Mouse (Mus musculus) midbrain, embryonic 13.5 days (tissue): ENCODE measurements around the gene Vsx1. TPM values are rescaled to one million over a fixed set of nuclear protein-coding genes. Genes with fewer than 3 reads are reported as not detected.

ENCODE experiments used
- ATAC-seq: fragments of 200-750 bp; cut with Nextera tagmentation; 2 replicates; pipeline ENCODE4 v1.8.0; 2017; ENCODE audit warnings: mild to moderate bottlenecking, moderate TSS enrichment, moderate library complexity
- H3K27ac ChIP-seq: fragments of 300-500 bp; sonication (generic); 2 replicates; pipeline ENCODE4 v1.5.1; 2015; ENCODE audit warnings: inconsistent platforms, mild to moderate bottlenecking, moderate library complexity
- H3K27me3 ChIP-seq: fragments of 300-500 bp; sonication (generic); 2 replicates; pipeline ENCODE4 v1.6.1; 2015; ENCODE audit warnings: mild to moderate bottlenecking, inconsistent platforms
- H3K36me3 ChIP-seq: fragments of 300-500 bp; sonication (generic); 2 replicates; pipeline ENCODE4 v1.6.1; 2015; ENCODE audit warnings: mild to moderate bottlenecking, inconsistent platforms
- H3K4me1 ChIP-seq: fragments of 300-500 bp; sonication (generic); replicated peaks from 2 replicates; pipeline ENCODE4 v1.6.1; 2015; ENCODE audit warnings: inconsistent platforms
- H3K4me2 ChIP-seq: fragments of 300-500 bp; sonication (generic); replicated peaks from 2 replicates; pipeline ENCODE4 v1.6.1; 2015; ENCODE audit warnings: moderate library complexity, mild to moderate bottlenecking, inconsistent platforms
- H3K4me3 ChIP-seq: fragments of 300-500 bp; sonication (generic); replicated peaks from 2 replicates; pipeline ENCODE4 v1.5.1; 2015; ENCODE audit warnings: mild to moderate bottlenecking, inconsistent platforms
- H3K9ac ChIP-seq: fragments of 300-500 bp; sonication (generic); replicated peaks from 2 replicates; pipeline ENCODE4 v1.6.1; 2015; ENCODE audit warnings: mild to moderate bottlenecking, inconsistent platforms
- H3K9me3 ChIP-seq: fragments of 300-500 bp; sonication (generic); 2 replicates; pipeline ENCODE4 v1.6.1; 2016; ENCODE audit warnings: mild to moderate bottlenecking, inconsistent platforms
- WGBS: fragments of 180-500 bp; shearing (Covaris S2); methylation state at CpG from one replicate; pipeline ENCODE4 v1.1.7; 2015; 5-methylcytosine and 5-hydroxymethylcytosine counted together
- polyA plus RNA-seq: library from polyadenylated mRNA; unstranded; fragments of >200 nt; fragmentation: Nextera tagmentation; extraction: Ambion mirVana; gene quantifications from 2 replicates; pipeline ENCODE4 v1.2.1, GENCODE M21; 2015

The Vsx1 gene
- polyA plus RNA-seq, 1 experiment from 2014 or later = 0.23 TPM

DNA sequence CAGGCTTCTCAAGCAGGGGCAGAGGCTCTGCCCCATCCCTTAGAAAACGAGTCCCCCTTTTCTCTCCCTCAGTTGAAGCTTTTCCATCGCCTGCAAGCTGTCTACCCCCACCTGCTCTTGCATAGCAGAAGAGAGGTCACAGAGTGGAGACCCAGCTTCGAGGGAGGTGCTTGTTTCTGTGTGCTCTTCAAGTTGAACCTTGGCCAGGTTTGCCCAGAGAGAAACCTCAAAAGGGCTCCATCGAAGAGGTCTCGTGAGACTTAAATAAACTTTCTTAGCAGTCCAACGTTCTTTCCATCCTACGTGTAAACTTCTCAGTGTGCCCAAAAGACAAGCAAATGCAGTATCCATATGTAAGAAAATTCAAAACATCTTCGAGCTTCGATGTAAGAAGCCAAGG, 37.8 kb downstream of the Vsx1 start:
- H3K36me3 ChIP-seq = peaks cover 4% of the 10 kb centered on the region; the same call in 1 of the 2 replicates
- H3K9me3 ChIP-seq = no peaks in the 10 kb centered on the region
- H3K4me1 ChIP-seq = peaks cover 42% of the 10 kb centered on the region
- no peaks in the 10 kb centered on the region for H3K27me3 ChIP-seq
- no peak overlapping the region for H3K4me3 ChIP-seq
- H3K4me2 ChIP-seq = no peak overlapping the region
- WGBS = 69% methylated on average over 9 of the region's 9 CpGs
- H3K9ac ChIP-seq = no peak overlapping the region
- no peak for ATAC-seq
- H3K27ac ChIP-seq = 0 out of 2 replicates have a peak overlapping the region, but pooled peaks have one; percentile 53

DNA sequence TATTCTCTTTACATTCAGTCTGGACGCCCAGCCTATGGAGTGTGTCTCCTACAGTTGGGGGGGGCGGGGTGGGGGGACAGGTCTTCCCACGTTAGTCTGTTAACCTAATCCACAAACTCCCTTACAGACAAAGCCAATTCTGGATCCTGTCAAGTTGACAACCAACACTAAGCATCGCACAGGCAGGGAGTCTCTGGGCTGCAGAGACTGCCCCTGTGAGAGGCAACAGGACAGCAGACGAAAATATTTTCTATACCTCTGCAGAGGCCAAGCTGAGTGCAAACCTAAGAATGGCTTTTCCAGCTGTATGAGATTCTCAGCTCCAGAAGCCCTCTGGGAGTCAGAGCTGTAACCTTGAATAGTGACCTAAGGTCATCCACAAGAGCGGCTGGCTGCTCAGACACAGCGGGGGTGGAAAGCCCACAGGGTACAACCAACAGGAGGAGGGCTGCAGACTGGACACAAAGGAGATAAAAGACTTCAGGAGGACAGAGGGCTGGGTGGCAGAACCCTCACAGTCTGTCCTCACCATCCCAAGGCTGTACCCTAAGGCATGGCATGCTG, 38.6 kb downstream of the Vsx1 start:
- Histone ChIP-seq H3K4me2 (0 out of 2 replicates have a peak overlapping the region, but pooled peaks have one; percentile 0), H3K27ac (peak overlapping the region; percentile 53), H3K4me1 (peaks cover 42% of the 10 kb centered on the region), H3K4me3 (no peak overlapping the region), H3K9me3 (no peaks in the 10 kb centered on the region), H3K27me3 (no peaks in the 10 kb centered on the region), H3K9ac (peak overlapping the region; percentile 28; the same call in 1 of the 2 replicates), H3K36me3 (peaks cover 4% of the 10 kb centered on the region; the same call in 1 of the 2 replicates)
- ATAC-seq = peak; percentile 68
- WGBS = 10% methylated on average over 7 of the region's 7 CpGs

DNA sequence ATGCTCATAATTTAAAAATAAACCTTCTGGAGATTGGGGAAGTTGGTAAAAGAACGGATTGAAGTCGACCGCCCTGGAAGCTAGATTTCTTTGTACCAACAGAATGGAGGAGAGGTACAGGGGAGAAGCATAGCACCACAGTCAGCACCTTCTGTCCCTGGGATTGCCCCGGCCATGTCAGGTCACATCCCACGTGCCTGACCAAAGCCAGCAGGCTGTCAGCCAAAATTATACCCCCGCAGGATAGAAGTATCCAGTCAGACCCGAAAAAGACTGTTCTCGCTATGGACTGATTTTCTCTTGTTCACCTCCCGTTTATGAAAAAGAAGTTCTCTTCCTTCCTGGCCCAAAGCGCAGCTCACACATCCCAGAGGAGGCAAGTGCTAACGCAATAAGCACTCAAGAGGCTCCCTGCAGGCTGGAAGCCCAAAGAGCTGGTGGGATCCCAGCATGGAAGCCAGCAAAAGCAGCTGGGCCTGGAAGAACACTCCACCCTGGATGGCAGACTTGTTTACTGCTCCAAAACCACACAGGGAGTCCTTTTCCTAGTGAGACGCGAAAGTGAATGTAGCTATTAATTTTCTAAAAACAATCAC, 40.8 kb downstream of the Vsx1 start:
- Histone ChIP-seq H3K4me3 (no peak overlapping the region), H3K4me1 (peaks cover 46% of the 10 kb centered on the region), H3K9ac (no peak overlapping the region), H3K4me2 (no peak overlapping the region), H3K9me3 (no peaks in the 10 kb centered on the region), H3K27ac (no peak overlapping the region; the same call in 1 of the 2 replicates), H3K36me3 (no peaks in the 10 kb centered on the region), H3K27me3 (no peaks in the 10 kb centered on the region)
- ATAC-seq = no peak
- WGBS = 63% methylated on average over 13 of the region's 13 CpGs

DNA sequence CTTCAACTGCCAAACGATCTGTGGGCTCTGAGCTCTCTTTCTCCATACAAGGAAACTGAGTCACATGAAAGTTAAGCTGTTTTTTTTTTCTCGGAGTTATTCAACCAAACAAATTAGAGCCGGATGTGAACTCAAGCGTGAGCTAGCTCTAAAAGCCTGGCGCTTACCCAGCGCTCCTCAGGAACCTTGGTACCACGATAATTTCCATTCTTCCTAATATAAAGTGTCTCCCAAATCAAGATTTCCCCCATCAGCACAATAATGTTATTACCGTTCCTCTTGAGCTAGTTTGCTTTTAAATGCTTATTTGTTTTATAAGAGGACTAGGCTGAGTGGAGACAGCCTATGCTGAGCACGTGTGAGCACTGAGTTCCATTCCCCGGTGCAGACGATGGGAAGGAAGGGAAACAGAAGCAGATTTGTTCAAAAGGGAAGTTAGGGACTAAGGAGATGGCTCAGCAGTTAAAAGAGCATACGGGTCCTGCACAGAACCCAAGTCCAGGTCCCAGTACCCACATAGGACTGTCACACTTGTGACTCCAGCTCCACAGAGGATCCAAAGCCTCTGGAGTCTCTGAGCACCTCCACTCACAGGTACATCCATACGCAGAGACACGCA, 41.4 kb downstream of the Vsx1 start:
- no peak overlapping the region for H3K4me2 ChIP-seq
- 66% methylated on average over 14 of the region's 14 CpGs for WGBS
- H3K36me3 ChIP-seq = no peaks in the 10 kb centered on the region
- no peak overlapping the region for H3K9ac ChIP-seq
- no peak for ATAC-seq
- peaks cover 47% of the 10 kb centered on the region for H3K4me1 ChIP-seq
- no peak overlapping the region for H3K4me3 ChIP-seq
- no peak overlapping the region for H3K27ac ChIP-seq
- no peaks in the 10 kb centered on the region for H3K9me3 ChIP-seq
- no peaks in the 10 kb centered on the region for H3K27me3 ChIP-seq

DNA sequence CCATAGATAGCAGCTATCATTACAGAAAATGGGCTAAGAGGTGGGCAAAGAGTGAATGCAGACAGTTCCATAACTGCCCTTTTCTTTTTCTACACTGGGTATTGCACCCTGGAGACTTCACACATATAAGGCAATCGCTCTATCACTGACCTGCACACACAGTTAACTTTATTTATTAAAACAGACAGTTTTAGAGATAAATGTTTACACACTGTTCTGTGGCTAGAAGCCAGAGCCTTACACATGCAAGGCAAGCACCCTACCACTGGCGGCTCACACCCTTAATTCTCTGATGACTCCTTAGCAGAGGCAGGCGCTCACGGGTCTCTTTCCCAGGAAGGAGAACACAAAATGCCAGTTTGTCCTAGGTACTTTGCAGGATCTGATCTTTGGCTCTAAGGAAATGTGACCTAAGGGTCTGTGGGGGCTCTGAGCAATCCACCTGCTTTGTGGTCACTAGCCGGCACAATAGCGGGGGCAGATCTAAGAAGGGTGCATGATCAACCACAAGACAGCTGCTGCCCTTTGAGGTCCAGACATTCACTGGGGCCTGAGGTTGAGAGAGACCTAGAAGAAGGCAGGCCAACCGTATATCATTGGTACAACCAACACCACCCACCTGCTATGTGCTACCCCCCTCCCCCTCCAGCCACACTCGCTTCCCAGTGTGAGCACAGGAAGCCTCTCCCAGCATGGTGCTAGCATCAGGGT, 42.6 kb downstream of the Vsx1 start:
- ATAC-seq = no peak
- H3K27ac ChIP-seq = no peak overlapping the region

DNA sequence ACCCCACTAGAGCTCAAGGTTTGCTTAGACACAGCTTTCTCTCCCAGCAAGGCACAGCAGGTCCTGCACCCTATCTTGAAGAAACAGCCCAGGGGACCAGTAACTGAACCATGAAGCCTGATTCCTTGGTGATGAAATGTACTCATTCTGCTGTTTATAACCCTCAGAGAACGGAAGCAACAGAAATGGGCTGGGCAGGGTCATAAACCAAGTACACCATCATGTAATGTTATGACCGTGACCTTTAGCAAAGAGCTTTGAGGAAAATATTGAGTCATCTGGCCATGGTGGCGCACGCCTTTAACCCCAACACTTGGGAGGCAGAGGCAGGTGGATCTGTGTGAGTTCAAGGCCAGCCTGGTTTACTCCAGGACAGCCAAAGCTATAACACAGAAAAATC, 43.9 kb downstream of the Vsx1 start:
- 92% methylated on average over 4 of the region's 4 CpGs for WGBS
- Histone ChIP-seq H3K27me3 (no peaks in the 10 kb centered on the region), H3K9me3 (no peaks in the 10 kb centered on the region), H3K9ac (no peak overlapping the region), H3K4me3 (no peak overlapping the region), H3K36me3 (peaks cover 9% of the 10 kb centered on the region; the same call in 1 of the 2 replicates), H3K4me2 (no peak overlapping the region), H3K27ac (peak overlapping the region; percentile 89), H3K4me1 (peaks cover 38% of the 10 kb centered on the region)
- ATAC-seq = no peak

More for the DNA sequence above, 42.6 kb downstream of the Vsx1 start:
- H3K4me1 ChIP-seq = peaks cover 52% of the 10 kb centered on the region
- H3K9me3 ChIP-seq = no peaks in the 10 kb centered on the region
- WGBS = 90% methylated on average over 8 of the region's 8 CpGs
- no peak overlapping the region for H3K4me3 ChIP-seq
- peaks cover 6% of the 10 kb centered on the region; the same call in 1 of the 2 replicates for H3K36me3 ChIP-seq
- H3K4me2 ChIP-seq = no peak overlapping the region
- no peaks in the 10 kb centered on the region for H3K27me3 ChIP-seq
- H3K9ac ChIP-seq = no peak overlapping the region

DNA sequence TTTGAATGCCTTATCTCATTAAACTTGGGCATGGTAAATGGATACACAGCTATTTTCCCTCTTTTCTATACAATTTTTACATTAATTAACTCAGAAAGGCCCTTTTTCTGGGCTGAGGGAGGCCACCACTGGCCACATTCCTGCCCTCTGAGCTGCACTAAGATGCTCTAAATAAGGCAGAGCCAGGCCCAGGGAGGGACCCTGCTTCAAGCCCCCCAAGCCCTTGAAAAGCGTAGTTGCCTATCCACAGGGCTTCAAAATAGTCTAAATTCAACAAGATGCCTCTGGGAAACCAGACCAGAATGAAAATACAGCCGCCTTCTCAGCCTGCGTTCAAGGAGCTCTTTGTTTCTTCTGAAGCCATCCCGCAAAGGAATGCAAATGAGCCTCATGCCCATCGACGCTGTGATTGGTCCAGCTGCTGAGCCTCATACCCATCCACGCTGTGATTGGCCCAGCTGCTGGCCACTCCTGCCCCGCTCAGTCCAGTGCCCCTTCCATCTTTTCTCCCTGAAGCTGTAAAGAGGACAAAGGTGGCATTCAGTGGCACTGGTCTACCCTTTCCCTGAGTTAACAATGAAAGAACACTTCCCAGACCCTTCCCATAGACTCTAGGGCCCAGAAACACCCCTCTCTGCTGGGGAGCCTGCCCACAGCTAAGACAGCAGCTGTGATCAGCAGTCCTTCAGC, 45.3 kb downstream of the Vsx1 start:
- Histone ChIP-seq H3K27ac (peak overlapping the region; percentile 89), H3K9ac (no peak overlapping the region), H3K4me1 (peaks cover 26% of the 10 kb centered on the region), H3K9me3 (no peaks in the 10 kb centered on the region), H3K4me3 (no peak overlapping the region), H3K36me3 (peaks cover 16% of the 10 kb centered on the region; the same call in 1 of the 2 replicates), H3K27me3 (no peaks in the 10 kb centered on the region), H3K4me2 (0 out of 2 replicates have a peak overlapping the region, but pooled peaks have one; percentile 7)
- peak; percentile 99 for ATAC-seq
- 38% methylated on average over 8 of the region's 8 CpGs for WGBS

DNA sequence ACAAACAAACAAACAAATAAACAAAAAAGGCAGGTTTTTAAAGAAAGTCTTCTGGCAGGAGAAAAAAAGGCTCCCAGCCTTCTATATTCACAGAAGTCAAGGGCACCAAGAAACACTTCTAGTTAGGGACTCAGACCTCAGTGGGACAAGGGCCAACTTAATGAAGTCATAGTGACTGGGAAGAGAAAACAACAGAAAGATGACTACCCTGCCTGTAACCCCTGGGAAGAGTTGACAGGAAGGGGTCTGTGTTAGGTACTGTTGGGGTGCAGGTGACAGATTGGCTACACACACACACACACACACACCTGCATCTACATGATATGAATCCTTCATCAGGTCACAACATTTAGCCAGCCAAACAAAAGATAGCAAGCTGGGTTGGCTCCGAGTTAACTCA, 46.0 kb downstream of the Vsx1 start:
- Histone ChIP-seq H3K36me3 (peaks cover 16% of the 10 kb centered on the region; the same call in 1 of the 2 replicates), H3K9ac (no peak overlapping the region), H3K9me3 (no peaks in the 10 kb centered on the region), H3K4me1 (peaks cover 27% of the 10 kb centered on the region), H3K4me3 (no peak overlapping the region), H3K27me3 (no peaks in the 10 kb centered on the region), H3K4me2 (no peak overlapping the region), H3K27ac (peak overlapping the region; percentile 89)
- 81% methylated on average over 1 of the region's 1 CpGs for WGBS
- no peak for ATAC-seq

DNA sequence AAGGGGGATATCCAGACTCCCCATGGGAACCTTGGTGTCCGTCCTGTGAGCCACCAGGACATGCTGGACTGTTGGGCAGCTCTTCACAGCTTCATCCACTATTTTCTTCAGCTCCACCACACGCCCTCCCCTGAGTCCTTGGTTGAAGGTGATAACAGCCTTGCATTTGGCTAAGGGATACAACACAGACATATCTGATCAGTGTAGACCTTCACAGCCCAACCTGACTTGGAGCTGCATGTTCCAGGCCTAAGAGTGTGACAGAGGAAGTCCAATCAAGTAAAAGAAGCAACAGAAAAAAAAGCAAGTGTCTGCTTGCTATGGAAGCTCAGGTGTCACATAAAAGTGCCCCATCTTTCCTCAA, 50.8 kb downstream of the Vsx1 start:
- H3K36me3 ChIP-seq = peaks cover 39% of the 10 kb centered on the region
- H3K4me3 ChIP-seq = no peak overlapping the region
- 22% methylated on average over 2 of the region's 2 CpGs for WGBS
- no peak overlapping the region for H3K9ac ChIP-seq
- H3K9me3 ChIP-seq = 0 out of 2 replicates have a peak, but pooled peaks cover 5% of the 10 kb centered on the region
- H3K27me3 ChIP-seq = no peaks in the 10 kb centered on the region
- 0 out of 2 replicates have a peak overlapping the region, but pooled peaks have one; percentile 35 for H3K27ac ChIP-seq
- H3K4me1 ChIP-seq = peaks cover 23% of the 10 kb centered on the region
- no peak overlapping the region for H3K4me2 ChIP-seq
- ATAC-seq = peak; percentile 22; the same call in 1 of the 2 replicates

DNA sequence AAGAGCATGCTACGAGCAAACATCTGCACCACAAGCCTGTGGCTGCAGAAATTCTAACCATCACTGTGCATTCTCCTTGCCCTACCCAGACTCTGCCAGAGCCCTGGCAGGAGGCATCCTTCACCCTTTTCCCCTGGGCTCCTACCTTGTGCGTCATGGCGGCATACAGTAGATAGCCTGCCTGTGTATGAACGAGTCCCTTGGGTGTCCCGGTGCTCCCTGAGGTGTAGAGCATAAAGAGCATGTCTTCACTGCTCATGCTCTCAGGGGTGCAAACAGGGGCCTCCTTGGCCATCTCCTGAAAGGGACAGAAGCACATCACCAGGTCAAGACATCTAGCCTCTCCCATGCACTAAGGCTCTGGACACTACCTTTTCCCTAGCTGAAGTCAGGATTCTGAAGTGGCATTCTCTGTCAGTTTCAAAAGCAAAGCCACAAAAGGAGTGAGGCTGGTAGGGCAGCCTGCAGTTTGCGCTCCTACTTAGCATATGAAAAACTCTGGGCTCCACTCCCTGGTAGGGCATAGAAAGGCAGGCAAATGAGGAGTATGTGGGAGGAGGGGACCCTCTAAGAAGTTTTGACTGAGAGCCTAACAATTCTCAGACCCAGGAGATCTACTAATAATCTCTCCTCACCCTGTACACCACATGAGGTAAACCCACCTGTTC, 51.3 kb downstream of the Vsx1 start:
- peaks cover 41% of the 10 kb centered on the region for H3K36me3 ChIP-seq
- 0 out of 2 replicates have a peak overlapping the region, but pooled peaks have one; percentile 7 for H3K4me2 ChIP-seq
- H3K27ac ChIP-seq = peak overlapping the region; percentile 63
- ATAC-seq = peak; percentile 84
- H3K9me3 ChIP-seq = 0 out of 2 replicates have a peak, but pooled peaks cover 5% of the 10 kb centered on the region
- no peaks in the 10 kb centered on the region for H3K27me3 ChIP-seq
- no peak overlapping the region for H3K4me3 ChIP-seq
- H3K4me1 ChIP-seq = peaks cover 23% of the 10 kb centered on the region
- WGBS = 36% methylated on average over 6 of the region's 6 CpGs
- no peak overlapping the region; the same call in 1 of the 2 replicates for H3K9ac ChIP-seq

DNA sequence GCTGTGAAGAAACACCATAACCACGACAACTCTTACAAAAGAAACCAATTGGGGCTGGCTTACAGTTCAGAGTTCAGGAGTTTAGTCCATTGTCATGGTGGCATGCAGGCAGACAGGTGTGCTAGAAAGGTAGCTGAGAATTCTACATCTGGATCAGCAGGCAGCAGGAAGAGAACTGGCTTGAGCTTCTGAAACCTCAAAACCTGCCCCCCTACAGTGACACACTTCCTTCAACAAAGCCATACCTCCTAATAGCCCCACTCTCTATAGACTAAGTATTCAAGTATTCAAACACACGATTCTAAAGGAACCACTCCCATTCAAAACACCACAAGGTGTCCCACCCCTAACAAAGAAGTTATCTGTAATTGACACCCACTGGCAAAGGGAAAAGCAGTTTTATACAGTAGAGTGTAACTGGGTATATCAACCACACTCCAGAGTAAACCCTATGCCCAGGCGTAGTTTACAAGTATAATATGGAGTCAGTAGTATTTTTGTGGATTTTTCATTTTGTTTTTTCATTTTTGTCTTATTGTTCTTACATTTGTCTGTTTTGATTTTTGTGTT, 53.2 kb downstream of the Vsx1 start:
- no peak for ATAC-seq
- Histone ChIP-seq H3K9ac (no peak overlapping the region), H3K4me2 (no peak overlapping the region), H3K27me3 (no peaks in the 10 kb centered on the region), H3K4me3 (no peak overlapping the region), H3K4me1 (peaks cover 17% of the 10 kb centered on the region), H3K27ac (no peak overlapping the region), H3K9me3 (0 out of 2 replicates have a peak, but pooled peaks cover 5% of the 10 kb centered on the region), H3K36me3 (peaks cover 34% of the 10 kb centered on the region)
- 76% methylated on average over 3 of the region's 3 CpGs for WGBS
